Mouse (Mus musculus): ENCODE data around the gene Ccn1. TPM values are rescaled to one million over a fixed set of nuclear protein-coding genes. Genes with fewer than 3 reads are reported as not detected.
A peak's percentile ranks its signal among the peaks of the same experiment; 100 is the strongest.

The Ccn1 gene
- 10 to 100 TPM; 20.8 to 52.2 TPM for total RNA-seq (2021)
- long read RNA-seq, experiment 1, transcript Ccn1-201 (5 exons, 2,019 nt): major isoform, 35 of 45 reads
- long read RNA-seq, experiment 1, partial matches to known transcripts: 3 of 45 reads
- long read RNA-seq, experiment 1, other reads (novel, unspliced or antisense): 7 of 45 reads
- long read RNA-seq, experiment 2, transcript Ccn1-201 (5 exons, 2,019 nt): major isoform, 17 of 24 reads
- long read RNA-seq, experiment 2, partial matches to known transcripts: 4 of 24 reads
- long read RNA-seq, experiment 2, other reads (novel, unspliced or antisense): 3 of 24 reads

DNA sequence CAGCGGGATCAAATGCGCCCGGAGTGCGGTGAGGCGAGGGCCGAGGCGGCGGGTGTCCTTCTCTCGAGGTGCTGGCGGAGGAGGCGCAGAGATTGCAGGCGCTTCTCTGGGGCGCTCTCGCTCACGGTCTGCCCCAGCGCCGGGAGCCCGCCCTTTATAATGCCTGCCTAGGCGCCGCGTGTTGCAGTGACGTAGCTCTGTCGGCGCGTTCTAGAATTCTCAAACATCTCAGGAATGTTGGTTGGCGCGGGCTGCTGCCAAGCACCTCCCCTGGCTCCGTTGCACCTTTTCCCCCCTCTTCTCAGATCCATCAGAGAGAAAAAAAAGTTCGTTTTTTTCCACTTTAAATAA lies at the start of gene Ccn1:
Ccn1 (minus strand) TSS at position 130 of the 351 bp plus-strand sequence.
- H3K27ac ChIP-seq: peak within 1 kb of the TSS; percentile 97
- intact Hi-C loops (cut with DNase I): loop anchor here (5.0 kb wide), 3 partner anchors 37 to 252 kb away; no protein-coding TSS in a partner anchor
- no peak for TF ChIP-seq CTCF (IDR thresholded peaks at IDR 0.05)
- peak; percentile 93 for DNase-seq
- peak within 1 kb of the TSS; percentile 75 for H3K4me3 ChIP-seq

- no peak for DNase-seq
- Histone ChIP-seq H3K4me3 (no peak overlapping the region), H3K27ac (no peak overlapping the region)
- intact Hi-C loops (cut with DNase I): no loop called here
- no peak for TF ChIP-seq CTCF (IDR thresholded peaks at IDR 0.05)
Measured at GRCm38 (mm10) chr3:145693361-145693760, 43.6 kb upstream of the Ccn1 start.

DNA sequence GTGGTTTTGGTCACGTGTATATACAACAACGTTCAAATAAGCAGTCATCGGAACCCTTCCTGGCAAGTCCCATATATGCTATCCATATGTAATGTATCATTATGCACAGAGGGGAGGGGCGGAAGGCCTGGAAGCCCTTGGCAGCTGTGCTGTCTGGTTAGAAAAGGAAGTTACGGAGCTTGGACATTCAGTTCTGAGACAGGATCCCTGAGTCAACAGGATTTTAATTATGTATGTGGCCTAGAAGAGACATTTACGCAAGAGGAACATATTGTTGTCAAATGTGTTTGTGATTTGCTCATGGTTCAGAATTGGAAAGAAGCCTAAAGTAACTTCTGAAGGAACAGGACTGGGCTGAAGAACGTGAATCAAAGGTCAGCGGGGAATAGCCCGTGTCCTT lies 42.3 kb upstream of the Ccn1 start:
- Histone ChIP-seq H3K27ac (0 out of 2 replicates have a peak overlapping the region, but pooled peaks have one; percentile 8), H3K4me3 (no peak overlapping the region)
- no peak for TF ChIP-seq CTCF (IDR thresholded peaks at IDR 0.05)
- DNase-seq: no peak
- intact Hi-C loops (cut with DNase I): no loop called here

DNA sequence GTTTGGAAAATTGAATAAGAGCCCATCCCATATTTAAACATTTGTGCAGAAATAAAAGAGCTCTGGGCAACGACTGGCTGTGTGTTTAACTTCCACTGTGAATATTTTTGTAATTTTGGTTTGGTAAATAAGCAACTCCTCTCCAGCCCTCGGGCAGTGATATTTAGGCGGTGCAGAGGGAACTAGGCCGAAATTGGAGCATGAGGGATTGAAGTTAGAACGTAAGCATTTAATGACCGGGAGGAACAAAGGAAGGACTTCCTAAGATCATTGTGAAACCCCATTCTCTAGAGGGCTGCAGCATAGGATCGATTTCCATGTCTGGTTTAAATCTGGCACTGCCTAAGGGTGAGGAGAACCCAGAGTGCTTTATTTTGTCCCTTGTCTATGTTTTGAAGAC lies 41.6 kb upstream of the Ccn1 start:
- intact Hi-C loops (cut with DNase I): no loop called here
- DNase-seq: no peak
- TF ChIP-seq CTCF (IDR thresholded peaks at IDR 0.05): no peak
- Histone ChIP-seq H3K27ac (0 out of 2 replicates have a peak overlapping the region, but pooled peaks have one; percentile 8), H3K4me3 (no peak overlapping the region)

GRCm38 (mm10) chr3:145689271-145689670 lies 39.5 kb upstream of the Ccn1 start:
- intact Hi-C loops (cut with DNase I): loop anchor here (5.0 kb wide), 1 partner anchor 42 kb away; the partner anchor contains the start of gene Ccn1
- H3K27ac ChIP-seq: no peak overlapping the region
- H3K4me3 ChIP-seq: no peak overlapping the region
- no peak for TF ChIP-seq CTCF (IDR thresholded peaks at IDR 0.05)
- no peak for DNase-seq

- Histone ChIP-seq H3K27ac (no peak overlapping the region), H3K4me3 (no peak overlapping the region)
- TF ChIP-seq CTCF (IDR thresholded peaks at IDR 0.05): no peak
- no peak for DNase-seq
- intact Hi-C loops (cut with DNase I): loop anchor here (5.0 kb wide), 1 partner anchor 41 kb away; the partner anchor contains the start of gene Ccn1
Measured at GRCm38 (mm10) chr3:145687836-145688235, 38.1 kb upstream of the Ccn1 start.

DNA sequence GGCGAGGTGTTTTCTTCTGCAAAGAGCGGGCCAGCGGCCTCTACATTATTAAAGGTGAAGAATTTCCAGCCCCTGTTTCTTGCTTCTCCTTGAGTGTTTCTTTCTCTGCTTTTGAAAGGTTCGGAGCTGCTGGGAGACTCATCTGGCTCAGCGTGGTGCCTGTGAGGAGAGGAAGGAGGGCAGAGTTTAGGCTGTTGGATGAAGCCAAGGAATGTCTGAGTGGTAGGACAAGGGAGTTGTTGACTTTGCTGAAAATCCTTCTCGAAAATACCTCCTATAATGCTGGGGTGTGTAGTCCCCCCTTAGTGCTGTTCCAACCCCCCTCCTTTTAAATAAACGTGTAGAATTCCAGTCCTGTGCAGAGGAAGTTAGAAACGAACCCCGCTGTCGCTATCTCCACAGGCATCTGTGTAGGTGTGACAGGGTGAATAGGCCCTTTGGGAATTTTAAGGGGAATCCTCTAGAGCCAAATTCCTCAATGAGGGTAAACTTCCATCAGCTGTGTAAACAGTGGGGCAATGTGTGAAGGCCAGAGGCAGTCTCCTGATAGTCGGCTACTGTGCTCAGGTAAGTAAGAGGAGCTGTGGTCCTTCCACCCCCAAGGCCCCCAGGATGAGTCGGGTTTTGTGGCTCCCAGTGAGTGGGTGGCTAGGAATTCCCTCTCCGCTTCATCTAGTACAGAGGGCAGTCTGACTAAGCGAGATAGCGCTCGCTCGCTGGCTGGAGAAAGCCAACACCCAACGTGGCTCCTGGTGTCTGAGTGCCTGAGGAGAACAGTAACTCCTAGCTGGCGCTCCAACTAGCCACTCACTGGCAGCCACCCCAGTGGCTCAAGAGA lies 35.0 kb upstream of the Ccn1 start:
- H3K27ac ChIP-seq: peak overlapping the region; percentile 70
- intact Hi-C loops (cut with DNase I): loop anchor here (5.0 kb wide), 1 partner anchor 38 kb away; the partner anchor contains the start of gene Ccn1
- H3K4me3 ChIP-seq: 0 out of 2 replicates have a peak overlapping the region, but pooled peaks have one; percentile 21
- no peak for TF ChIP-seq CTCF (IDR thresholded peaks at IDR 0.05)
- DNase-seq: peak; percentile 86

DNA sequence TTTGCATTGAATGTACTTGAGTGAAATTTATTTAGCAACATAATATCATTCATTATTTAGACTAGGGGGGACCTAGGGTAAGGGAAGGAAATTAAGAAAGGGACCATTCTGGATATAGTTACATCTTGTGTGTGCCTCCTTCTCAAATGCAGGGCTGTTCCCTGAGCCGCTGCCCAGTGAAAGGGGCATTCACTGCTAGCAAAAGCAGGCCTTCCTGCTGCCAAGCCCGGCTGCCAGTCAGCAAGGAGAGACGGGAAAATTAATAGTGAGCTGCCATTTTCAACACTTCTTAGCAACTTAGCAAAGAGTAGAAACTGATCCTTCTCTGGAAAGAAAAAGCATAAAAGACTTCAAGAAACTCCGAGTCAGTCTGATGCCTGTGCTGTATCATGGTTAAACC lies 34.4 kb upstream of the Ccn1 start:
- intact Hi-C loops (cut with DNase I): no loop called here
- no peak for TF ChIP-seq CTCF (IDR thresholded peaks at IDR 0.05)
- Histone ChIP-seq H3K4me3 (no peak overlapping the region), H3K27ac (no peak overlapping the region)
- no peak for DNase-seq

GRCm38 (mm10) chr3:145681348-145681935 lies 31.7 kb upstream of the Ccn1 start:
- TF ChIP-seq CTCF (IDR thresholded peaks at IDR 0.05): no peak
- intact Hi-C loops (cut with DNase I): no loop called here
- Histone ChIP-seq H3K4me3 (no peak overlapping the region; the same call in 1 of the 2 replicates), H3K27ac (peak overlapping the region; percentile 70)
- peak; percentile 62 for DNase-seq

DNA sequence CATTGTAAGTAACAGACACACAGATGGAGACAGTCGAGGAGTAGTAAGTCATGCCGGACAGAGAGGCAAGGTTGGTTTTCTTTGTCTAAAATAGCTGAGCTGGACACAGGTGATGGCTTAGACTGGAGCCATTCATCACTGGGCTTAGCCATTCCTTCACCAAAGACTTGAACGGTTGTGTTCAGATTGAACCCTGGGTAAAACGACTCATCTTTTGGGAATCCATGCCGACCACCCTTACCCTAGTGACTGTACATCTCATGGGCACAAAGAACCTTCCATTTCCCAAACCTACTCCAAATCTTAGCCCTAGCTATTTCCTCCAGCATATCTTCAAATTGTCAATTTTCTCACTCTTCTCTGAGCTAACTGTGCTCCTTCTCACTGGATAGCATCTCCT lies 30.9 kb upstream of the Ccn1 start:
- TF ChIP-seq CTCF (IDR thresholded peaks at IDR 0.05): no peak
- DNase-seq: no peak
- intact Hi-C loops (cut with DNase I): no loop called here
- Histone ChIP-seq H3K27ac (no peak overlapping the region), H3K4me3 (no peak overlapping the region)

DNA sequence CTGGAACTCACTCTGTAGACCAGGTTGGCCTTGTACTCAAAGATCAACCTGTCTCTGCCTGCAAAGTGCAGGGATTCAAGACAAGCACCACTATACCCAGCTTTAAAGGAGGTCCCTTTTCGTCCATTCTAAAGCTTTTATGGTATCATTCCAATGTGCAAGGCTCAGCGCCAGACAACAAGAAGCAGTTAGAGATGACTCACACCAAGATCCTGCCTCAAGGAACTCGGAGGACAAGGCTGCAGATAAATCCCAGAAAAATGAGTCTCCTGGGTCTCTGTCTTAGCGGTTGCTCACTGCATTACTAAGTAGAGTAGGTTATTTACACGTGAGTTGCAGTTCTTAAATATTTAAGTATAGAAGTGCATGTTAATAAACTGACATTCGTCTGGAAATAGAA lies 26.4 kb upstream of the Ccn1 start:
- no peak overlapping the region for H3K27ac ChIP-seq
- no peak for DNase-seq
- intact Hi-C loops (cut with DNase I): no loop called here
- TF ChIP-seq CTCF (IDR thresholded peaks at IDR 0.05): no peak
- H3K4me3 ChIP-seq: no peak overlapping the region

- Histone ChIP-seq H3K4me3 (peak overlapping the region; percentile 58), H3K27ac (peak overlapping the region; percentile 84)
- DNase-seq: peak; percentile 42
- no peak for TF ChIP-seq CTCF (IDR thresholded peaks at IDR 0.05)
- intact Hi-C loops (cut with DNase I): loop anchor here (2.0 kb wide), 1 partner anchor 22 kb away; no protein-coding TSS in a partner anchor
Measured at GRCm38 (mm10) chr3:145674815-145675214, 25.0 kb upstream of the Ccn1 start.

- DNase-seq: no peak
- H3K4me3 ChIP-seq: no peak overlapping the region
- H3K27ac ChIP-seq: no peak overlapping the region
- TF ChIP-seq CTCF (IDR thresholded peaks at IDR 0.05): no peak
- intact Hi-C loops (cut with DNase I): no loop called here
Measured at GRCm38 (mm10) chr3:145666383-145666782, 16.6 kb upstream of the Ccn1 start.
